Mouse (Mus musculus): ENCODE measurements around the gene Gm20388.

Gene Gm20388

GRCm38 (mm10) chr8:121558538-121558937 is 1647.9 kb downstream of the Gm20388 start:
- no peak for DNase-seq (ENCODE audit: low spot score in 2 of 2)

GRCm38 (mm10) chr8:121559801-121560200 is 1649.2 kb downstream of the Gm20388 start:
- no peak for DNase-seq (ENCODE audit: low spot score in 2 of 2)

- DNase-seq (ENCODE audit: low spot score in 2 of 2) = no peak
These were observed 1649.9 kb downstream of the Gm20388 start for GRCm38 (mm10) chr8:121560432-121561100.

- no peak for DNase-seq (ENCODE audit: low spot score in 2 of 2)
These were observed 1651.2 kb downstream of the Gm20388 start for GRCm38 (mm10) chr8:121561636-121562345.

- no peak for DNase-seq (ENCODE audit: low spot score in 2 of 2)
These were observed 1652.3 kb downstream of the Gm20388 start for GRCm38 (mm10) chr8:121562941-121563351.

- DNase-seq (ENCODE audit: low spot score in 2 of 2) = no peak
These were observed 1653.1 kb downstream of the Gm20388 start for GRCm38 (mm10) chr8:121563701-121564100.

- no peak for DNase-seq (ENCODE audit: low spot score in 2 of 2)
These were observed 1657.7 kb downstream of the Gm20388 start for GRCm38 (mm10) chr8:121568321-121568720.

GRCm38 (mm10) chr8:121570335-121570734 is 1659.7 kb downstream of the Gm20388 start:
- no peak for DNase-seq (ENCODE audit: low spot score in 2 of 2)

- DNase-seq (ENCODE audit: low spot score in 2 of 2) = no peak
These were observed 1660.2 kb downstream of the Gm20388 start for GRCm38 (mm10) chr8:121570801-121571200.

- no peak for DNase-seq (ENCODE audit: low spot score in 2 of 2)
These were observed 1661.5 kb downstream of the Gm20388 start for GRCm38 (mm10) chr8:121572121-121572520.

GRCm38 (mm10) chr8:121573275-121573674 is 1662.6 kb downstream of the Gm20388 start:
- no peak for DNase-seq (ENCODE audit: low spot score in 2 of 2)

GRCm38 (mm10) chr8:121575661-121576060 is 1665.0 kb downstream of the Gm20388 start:
- DNase-seq (ENCODE audit: low spot score in 2 of 2) = no peak

- DNase-seq (ENCODE audit: low spot score in 2 of 2) = no peak
These were observed 1667.4 kb downstream of the Gm20388 start for GRCm38 (mm10) chr8:121577751-121578675.

GRCm38 (mm10) chr8:121578676-121579451 is 1668.2 kb downstream of the Gm20388 start, which contains the start of gene Fbxo31:
Gene Fbxo31 (minus strand): TSS chr8:121578806.
- DNase-seq (ENCODE audit: low spot score in 2 of 2) = peak; percentile 88 to 91

GRCm38 (mm10) chr8:121580465-121580864 is 1669.8 kb downstream of the Gm20388 start:
- no peak for DNase-seq (ENCODE audit: low spot score in 2 of 2)

- DNase-seq (ENCODE audit: low spot score in 2 of 2) = no peak
These were observed 1673.0 kb downstream of the Gm20388 start for GRCm38 (mm10) chr8:121583653-121584052.

- no peak for DNase-seq (ENCODE audit: low spot score in 2 of 2)
These were observed 1674.1 kb downstream of the Gm20388 start for GRCm38 (mm10) chr8:121584730-121585129.

- DNase-seq (ENCODE audit: low spot score in 2 of 2) = peak; percentile 99
These were observed 1674.7 kb downstream of the Gm20388 start for GRCm38 (mm10) chr8:121585159-121585825.

GRCm38 (mm10) chr8:121588750-121589149 is 1678.1 kb downstream of the Gm20388 start:
- DNase-seq (ENCODE audit: low spot score in 2 of 2) = no peak

- DNase-seq (ENCODE audit: low spot score in 2 of 2) = no peak
These were observed 1678.6 kb downstream of the Gm20388 start for GRCm38 (mm10) chr8:121589205-121589726.

Measured in frontal cortex, postnatal 25 days (tissue).